ENCODE assay signal across 9 mouse cellular contexts in the genomic region with DNA sequence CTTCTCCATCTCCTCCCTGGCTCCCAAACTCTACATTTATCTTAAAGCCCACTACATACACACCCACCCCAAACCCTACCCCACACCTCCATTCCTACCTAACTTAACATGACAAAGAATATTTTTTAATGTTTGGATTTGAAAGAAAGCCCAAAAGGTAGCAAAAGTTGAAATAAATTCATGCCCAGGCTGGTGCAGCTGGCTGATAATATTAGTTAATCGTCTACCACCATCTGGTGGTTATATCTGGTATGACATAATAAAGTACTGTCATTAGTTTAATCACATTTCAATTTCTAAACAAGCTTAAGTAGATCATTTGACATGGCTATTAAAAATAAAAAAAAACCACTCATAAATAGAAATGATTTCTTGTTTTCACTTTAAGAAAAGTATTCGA.
DNase-seq lines count a peak whose midpoint lies in the region; ATAC-seq and TF ChIP-seq lines count a peak whose summit lies in the region.
"Had no signal": no experiment of that assay in that cellular context is flagged by ENCODE, and none has a peak within 500 bp of the region (broad histone marks: within the 10 kb centered on the region; RNA-seq: fewer than 3 reads in every experiment).

No protein-coding gene starts in this region.

- no peak overlapping the region for H3K4me2 ChIP-seq in limb, embryonic 14.5 days (replicated peaks; ENCODE audit: low read depth, low read length, severe bottlenecking)

- H3K27ac ChIP-seq in limb, embryonic 14.5 days (replicated peaks; ENCODE audit: low read depth, low read length), result no peak overlapping the region
- no peak overlapping the region for H3K27ac ChIP-seq in limb, embryonic 10.5 days

- no peaks in the 10 kb centered on the region for H3K36me3 ChIP-seq in limb, embryonic 14.5 days (ENCODE audit: control insufficient read depth, insufficient read depth, low read length)
- no peaks in the 10 kb centered on the region for H3K36me3 ChIP-seq in limb, embryonic 10.5 days

- TF ChIP-seq POLR2A in limb, embryonic 14.5 days (IDR thresholded peaks at IDR 0.05; ENCODE audit: borderline replicate concordance, extremely low read depth, insufficient read depth, insufficient read length), result no peak

- no peak overlapping the region for H3K9ac ChIP-seq in limb, embryonic 14.5 days (ENCODE audit: low read depth, low read length, severe bottlenecking)

- peak; percentile 83 for DNase-seq in limb, embryonic 14.5 days (ENCODE audit: low spot score)
- DNase-seq in limb, embryonic 10.5 days (ENCODE audit: low spot score), result no peak
- peak; percentile 63 for DNase-seq in NIH3T3 (ENCODE audit: low read depth)
- DNase-seq in embryo, embryonic 11.5 days (ENCODE audit: low read depth, low spot score), result peak; percentile 30
- peak; percentile 63 for DNase-seq in mesoderm, embryonic 11.5 days (ENCODE audit: low read depth, low spot score)
- DNase-seq in adrenal gland, postnatal 25 days, result no peak
- DNase-seq in natural killer cell, adult 2 months (ENCODE audit: low spot score in 2 of 2), result no peak
- no peak for DNase-seq in urinary bladder, postnatal 25 days (ENCODE audit: low spot score)
- DNase-seq: adrenal gland, postnatal 10 days had no signal

- WGBS in limb, embryonic 14.5 days, result 12% methylated on average over 2 of the region's 2 CpGs
- WGBS in limb, embryonic 10.5 days, result 7% methylated on average over 2 of the region's 2 CpGs

- ATAC-seq in limb, embryonic 14.5 days (ENCODE audit: low FRiP score, low read depth), result no peak

- H3K27me3 ChIP-seq in limb, embryonic 14.5 days (ENCODE audit: control insufficient read depth, insufficient read depth, low read length), result no peaks in the 10 kb centered on the region
- H3K27me3 ChIP-seq in limb, embryonic 10.5 days (ENCODE audit: low read depth, poor library complexity, severe bottlenecking), result no peaks in the 10 kb centered on the region

- no peaks in the 10 kb centered on the region for H3K4me1 ChIP-seq in limb, embryonic 14.5 days (ENCODE audit: control insufficient read depth, insufficient read depth, low read length)
- H3K4me1 ChIP-seq in limb, embryonic 10.5 days, result no peaks in the 10 kb centered on the region

- no peak overlapping the region for H3K4me3 ChIP-seq in limb, embryonic 14.5 days (replicated peaks; ENCODE audit: low read length)
- no peak overlapping the region for H3K4me3 ChIP-seq in limb, embryonic 10.5 days

- no peaks in the 10 kb centered on the region for H3K9me3 ChIP-seq in limb, embryonic 14.5 days (ENCODE audit: control insufficient read depth, low read length)
- H3K9me3 ChIP-seq in limb, embryonic 10.5 days (replicated peaks), result no peaks in the 10 kb centered on the region

Comparison
In these comparisons a context has a peak if more than half of its experiments do, and no peak if none do; other contexts are left out.
1. DNase-seq: peak in limb, embryonic 14.5 days (single experiment), NIH3T3 (single experiment), embryo, embryonic 11.5 days (single experiment) and mesoderm, embryonic 11.5 days (single experiment); none in limb, embryonic 10.5 days (single experiment), adrenal gland, postnatal 25 days (single experiment), natural killer cell, adult 2 months (0 of 2) and urinary bladder, postnatal 25 days (single experiment).